Mouse (Mus musculus) embryo, embryonic 10.5 days (tissue): Measurements from ENCODE around the gene Adamtsl4.

Source experiments
- DNase-seq: peaks from one replicate; pipeline ENCODE4 v3.0.0-alpha.2; 2015; ENCODE audit warnings: low spot score

Adamtsl4 gene

DNA sequence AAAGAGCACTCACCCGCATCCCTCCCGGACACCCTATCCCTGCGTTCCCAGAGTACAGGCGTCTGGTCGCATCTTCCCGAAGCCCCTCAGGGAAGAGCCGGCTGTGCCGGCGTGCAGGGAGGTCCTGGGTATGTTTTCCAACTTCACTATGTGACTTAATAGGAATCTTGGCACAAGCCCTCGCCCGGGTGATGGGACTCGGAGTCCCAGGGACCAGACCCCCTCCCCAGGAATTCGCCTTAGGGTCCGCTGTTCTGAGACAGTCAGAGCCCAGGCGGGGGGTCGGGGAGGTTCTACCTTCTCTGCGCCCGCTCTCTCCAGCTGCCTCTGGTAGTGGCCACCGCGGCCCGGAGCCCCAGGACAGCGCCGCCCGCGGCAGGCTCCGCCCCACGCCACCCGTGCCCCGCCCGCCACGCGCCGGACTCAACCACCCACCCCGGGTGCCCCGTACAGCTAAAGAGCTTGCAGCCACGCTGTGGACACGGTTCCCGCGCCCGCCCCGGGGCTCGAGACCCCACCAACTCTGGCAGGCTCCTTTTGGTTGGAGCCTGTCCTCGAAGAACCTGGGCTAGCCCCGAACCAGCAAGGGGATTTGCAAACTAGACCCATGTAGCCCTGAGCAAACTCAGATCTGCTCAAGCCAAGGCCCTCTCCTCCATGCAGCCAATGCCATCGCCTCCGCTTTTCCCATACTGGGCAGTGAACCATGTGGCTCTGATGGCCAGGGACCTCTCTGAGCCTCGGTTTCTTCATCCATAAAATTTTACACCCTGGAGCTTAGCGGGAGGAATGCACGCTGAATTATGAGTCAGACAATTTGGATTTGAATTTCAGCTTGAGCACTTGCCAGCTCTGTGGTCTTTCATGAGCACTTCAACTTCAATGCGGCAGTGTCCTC, at the start of gene Adamtsl4:
TSS of gene Adamtsl4 (minus strand) at position 394 of the 898 bp plus-strand sequence.
- peak; percentile 76 for DNase-seq

DNA sequence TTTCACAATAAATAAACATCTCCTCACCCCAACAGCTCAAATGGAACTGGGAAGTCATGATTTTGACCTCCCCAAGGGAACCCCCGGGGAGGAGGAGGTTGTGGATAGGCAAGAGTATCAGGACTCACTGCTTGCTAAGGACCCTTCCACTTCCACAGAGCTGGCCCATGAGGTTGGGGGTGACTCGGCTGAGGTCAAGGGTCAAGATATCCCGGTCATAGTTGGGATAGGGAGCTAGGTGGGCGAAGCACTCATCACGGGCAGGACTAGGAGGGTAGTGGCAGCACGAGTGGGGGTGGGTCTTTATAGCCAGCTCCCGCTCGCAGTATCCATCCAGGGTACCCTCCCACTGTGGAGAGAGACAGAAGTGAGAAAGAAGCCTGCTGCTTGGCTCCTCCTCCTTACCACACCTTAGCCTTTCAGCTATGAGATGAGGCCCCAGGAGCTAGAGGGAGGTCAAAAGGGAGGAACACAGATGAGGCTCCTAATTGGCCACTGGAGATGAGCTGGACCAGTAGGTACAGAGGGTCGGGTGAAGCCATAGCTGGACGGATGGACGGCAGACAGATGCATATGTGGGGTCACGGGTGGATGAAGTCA, 47.5 kb upstream of the Adamtsl4 start:
- no peak for DNase-seq

DNA sequence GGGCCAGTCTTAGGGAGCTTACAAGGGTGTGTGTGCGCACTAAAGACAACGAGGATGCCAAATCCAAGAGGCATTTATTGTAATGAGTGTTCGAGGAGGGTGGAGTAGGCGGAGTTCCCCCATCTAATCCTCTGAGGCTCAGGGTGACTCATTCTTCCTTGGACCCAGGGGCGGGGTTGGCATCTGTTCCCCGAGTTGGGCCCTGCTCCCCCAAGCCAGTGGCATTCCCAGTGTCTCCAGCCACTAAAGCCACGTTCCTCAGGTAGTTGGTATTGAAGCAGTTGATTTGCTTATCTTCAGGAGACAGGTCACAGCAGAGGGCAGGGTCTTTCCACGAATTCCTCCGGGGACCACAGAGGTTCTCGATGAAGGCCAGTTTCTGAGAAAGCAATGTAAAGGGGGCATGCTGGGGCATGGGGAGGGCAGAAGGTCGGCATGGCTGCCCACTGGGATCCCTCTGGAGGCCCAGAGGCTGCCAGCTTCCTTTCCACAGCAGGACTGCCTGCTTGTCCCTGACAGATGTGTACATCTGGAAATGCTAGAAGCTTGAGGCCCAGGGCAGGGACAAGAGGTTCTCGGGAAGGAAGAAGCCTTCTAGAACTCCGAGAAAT, 46.5 kb upstream of the Adamtsl4 start:
- DNase-seq = no peak

DNA sequence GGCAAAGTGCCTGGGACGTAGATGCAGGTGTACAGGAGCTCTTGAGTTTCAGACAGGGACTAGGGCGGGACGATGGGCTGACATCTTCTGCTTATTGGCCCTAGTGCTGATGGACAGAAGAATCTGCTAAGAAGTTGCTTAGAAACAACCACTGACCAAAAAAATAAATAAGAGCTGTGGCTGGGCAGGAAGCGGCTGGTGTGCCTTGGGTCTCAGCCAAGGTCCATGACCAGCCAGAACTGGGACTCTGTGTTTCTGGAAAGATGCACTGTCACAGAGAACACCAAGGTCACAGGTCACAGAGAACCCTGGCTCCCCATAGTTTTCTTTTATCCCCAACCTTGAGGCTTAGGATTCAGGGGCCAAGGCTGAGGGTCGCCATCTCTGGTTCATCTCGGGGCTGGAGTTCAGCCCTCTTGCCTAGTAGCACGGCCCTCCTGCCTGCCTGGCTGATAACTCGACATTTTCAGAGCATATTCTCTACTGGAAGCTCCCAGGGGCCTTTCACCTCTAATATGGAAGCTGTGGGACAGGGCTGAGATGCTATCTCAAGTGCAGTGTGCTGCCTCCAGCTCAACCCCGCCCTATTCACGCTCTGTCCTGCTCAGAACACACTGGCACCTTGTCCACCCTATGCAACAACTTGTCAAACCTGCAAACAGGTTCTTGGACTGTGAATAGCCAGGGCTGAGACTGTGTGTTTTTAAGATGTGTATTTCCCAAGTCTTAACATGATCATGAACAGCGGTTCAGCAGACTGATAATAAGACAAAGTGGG, 45.2 kb upstream of the Adamtsl4 start:
- DNase-seq = no peak

DNA sequence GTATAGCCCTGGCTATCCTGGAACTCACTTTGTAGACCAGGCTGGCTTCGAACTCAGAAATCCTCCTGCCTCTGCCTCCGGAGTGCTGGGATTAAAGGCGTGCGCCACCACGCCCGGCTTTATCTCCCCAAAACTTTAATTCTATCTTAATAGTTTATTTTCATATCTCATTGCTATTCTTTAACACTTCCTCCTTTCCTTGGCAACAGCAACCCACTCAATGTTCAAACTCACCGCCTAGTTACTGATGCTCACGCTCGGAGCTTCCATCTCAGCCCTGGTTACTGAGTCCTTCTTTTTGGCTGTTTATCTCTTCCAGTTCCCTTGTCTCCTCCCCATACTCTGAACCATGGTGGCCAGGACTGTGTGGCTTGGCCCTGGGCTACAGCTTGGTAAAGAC, 44.6 kb upstream of the Adamtsl4 start:
- DNase-seq = no peak

DNA sequence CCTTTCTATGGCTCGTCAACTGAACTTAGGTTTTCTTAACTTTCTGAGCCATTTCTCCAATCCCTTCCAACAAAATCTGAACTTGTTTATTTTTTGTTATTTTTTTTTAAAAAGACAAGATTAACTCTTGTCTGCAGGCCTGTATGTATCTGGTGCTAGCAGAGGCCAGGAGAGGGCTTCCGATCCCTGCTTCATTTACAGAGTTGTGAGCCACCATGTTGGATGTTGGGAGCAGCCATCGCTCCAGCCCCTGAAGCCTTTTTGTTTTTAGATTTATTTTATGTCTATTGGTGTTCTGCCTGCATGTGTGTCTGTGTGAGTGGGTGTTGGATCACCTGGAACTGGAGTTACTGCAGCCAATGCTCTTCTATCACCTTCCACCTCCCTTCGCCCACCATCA, 44.1 kb upstream of the Adamtsl4 start:
- no peak for DNase-seq

DNA sequence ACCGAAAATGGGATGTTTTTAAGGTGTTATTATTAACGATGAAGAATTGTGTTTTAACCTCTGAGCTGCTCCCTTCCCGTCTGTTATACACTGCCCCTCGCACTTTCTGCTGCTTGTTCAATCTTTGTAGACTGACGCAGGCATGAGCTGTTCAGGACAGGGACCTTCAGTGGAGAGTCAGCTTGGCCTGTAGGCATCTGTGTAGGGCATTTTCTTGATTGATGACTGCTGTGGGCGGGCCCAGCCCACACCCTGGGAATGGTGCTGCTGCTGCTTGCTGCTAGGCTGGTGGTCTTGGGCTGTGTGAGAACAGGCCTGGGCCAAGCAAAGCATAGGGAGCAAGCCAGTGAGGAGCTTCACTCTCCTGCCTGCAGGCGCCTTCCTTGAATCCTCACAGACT, 42.7 kb upstream of the Adamtsl4 start:
- peak; percentile 37 for DNase-seq

DNA sequence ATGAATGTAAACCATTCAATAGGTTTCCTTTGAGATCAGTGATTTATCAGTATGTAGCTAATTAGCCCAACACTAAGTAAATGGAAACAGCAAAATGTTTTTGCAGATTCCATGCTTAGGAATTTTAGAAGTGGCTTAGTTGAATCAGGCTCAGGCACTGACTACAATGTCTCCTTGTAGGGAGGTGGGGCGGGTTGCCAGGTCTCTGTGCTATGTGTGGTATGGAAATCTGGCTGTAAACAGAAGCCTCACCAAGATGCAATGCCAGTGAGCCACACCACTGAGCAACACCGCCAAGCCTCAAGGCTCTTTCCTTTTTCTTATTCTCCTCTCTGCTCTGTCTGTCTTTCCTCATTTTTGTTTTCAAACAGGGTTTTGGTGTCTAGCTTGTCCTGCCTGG, 41.2 kb upstream of the Adamtsl4 start:
- DNase-seq = no peak

DNA sequence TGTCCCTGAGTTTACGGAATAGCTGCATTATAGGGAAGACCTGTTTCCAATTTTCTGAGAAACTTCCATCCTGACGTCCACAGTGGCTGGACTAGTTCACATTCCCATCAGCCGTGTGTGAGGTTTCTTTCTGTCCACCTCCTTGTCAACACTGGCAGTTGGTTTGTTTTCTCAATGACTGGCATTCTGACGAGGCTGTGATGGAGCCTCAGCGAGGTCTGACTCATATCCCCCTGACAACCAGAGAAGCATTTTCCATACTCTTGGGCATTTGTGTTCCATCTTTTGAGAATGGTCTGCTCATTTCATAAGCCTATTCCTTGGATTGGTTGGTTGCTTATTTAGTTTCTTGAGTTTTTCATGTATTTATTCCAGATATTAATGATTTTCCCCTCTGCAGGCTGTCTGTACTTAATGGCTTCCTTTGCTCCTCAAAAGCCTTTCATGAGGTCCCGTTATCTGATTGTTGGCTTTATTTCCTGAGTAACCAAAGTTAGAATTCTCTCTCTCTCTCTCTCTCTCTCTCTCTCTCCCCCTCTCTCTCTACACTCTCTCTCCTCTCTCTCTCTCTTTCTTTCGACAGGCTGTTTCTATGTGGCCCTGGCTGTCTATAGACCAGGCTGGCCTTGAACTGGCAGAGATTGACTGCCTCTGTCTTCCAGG, 39.1 kb upstream of the Adamtsl4 start:
- DNase-seq = no peak

DNA sequence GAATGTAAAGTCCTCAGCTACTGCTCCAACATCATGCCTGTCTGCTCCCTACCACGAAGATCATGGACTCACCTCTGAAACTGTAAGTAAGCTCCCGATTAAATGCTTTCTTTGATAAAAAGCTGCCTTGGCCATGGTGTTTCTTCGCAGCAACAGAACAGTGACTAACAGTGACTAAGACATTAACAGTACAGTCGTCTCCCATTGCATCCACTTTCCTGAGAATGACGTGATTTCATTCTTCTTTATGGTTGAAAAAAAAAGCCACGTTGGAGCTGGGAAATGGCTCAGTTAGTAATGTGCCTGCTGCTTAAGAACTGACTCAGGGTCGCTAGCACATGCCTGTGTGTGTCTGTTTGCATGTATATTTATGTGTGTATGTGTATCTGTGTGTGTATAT, 38.1 kb upstream of the Adamtsl4 start:
- no peak for DNase-seq

DNA sequence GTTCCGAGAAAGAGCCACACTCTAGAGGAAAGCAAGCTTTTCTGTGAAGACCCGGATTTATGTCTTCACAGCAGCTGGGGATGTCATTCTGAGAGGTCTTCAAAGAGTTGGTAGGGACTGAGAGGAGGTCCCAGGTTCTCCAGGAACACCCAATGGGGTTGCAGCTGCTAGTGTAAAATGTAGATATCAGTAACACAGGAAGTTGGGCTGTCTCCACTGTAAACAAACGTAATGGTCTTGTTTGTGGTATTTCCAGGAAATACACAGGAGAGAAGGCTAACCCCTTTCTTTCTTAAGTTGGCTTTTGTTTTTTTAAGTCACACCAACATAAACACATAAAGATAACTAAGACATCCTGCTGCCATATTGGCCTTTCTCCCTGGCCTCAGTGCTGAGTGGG, 34.7 kb upstream of the Adamtsl4 start:
- no peak for DNase-seq

DNA sequence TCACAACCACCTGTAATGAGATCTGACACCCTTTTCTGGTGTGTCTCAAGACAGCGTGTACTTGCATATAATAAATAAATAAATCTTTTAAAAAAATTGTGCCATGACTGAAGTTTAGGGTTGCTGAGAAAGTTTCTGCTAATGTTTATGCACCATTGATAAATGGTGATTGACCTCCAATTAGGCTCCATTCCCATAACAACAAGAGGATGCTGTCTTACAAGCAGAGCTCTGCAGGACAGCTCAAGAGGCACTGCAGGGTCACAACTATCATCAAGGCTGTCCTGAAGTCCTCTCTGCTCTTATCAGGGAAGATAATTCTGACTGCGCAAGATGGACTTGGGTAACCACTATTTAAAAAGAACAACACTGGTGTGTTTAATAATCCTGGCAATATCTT, 30.4 kb upstream of the Adamtsl4 start:
- DNase-seq = no peak

DNA sequence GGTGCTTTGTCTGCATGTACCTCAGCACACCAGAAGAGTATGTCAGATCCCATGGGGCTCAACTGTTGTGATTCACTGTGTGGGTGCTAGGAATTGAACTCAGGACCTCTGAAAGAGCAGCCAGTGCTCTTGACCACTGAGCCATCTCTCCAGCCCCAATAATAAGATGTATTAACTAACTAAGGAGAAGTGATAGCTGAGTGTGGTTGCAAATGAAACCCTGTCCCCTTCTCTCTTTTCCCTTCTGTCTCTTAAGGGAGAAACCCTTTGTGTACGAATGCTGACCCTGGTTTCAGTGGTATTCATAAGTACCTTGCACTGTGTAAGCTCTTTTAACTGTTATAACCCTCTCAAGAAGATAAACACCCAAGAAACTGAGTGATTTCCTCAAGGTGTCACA, 28.4 kb upstream of the Adamtsl4 start:
- no peak for DNase-seq

DNA sequence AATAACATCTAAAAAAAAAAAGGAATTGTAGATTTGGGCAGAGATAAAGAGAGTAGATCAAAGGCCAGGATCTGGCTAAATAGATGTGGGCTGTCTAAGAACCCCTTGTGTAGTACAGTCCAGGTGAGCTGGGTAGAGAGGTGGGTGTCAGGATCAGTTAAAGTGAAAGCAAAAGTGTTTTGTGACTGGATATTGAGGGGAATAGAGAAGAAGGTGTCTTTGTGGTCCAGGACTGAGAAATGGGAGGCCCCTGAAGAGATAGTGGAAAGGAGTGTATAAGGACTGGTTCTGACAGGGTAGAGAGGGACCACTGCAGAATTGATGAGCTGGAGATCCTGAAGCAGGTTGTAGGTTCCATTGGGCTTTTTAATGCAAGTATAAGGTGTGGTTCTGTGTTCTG, 22.2 kb upstream of the Adamtsl4 start:
- DNase-seq = no peak

DNA sequence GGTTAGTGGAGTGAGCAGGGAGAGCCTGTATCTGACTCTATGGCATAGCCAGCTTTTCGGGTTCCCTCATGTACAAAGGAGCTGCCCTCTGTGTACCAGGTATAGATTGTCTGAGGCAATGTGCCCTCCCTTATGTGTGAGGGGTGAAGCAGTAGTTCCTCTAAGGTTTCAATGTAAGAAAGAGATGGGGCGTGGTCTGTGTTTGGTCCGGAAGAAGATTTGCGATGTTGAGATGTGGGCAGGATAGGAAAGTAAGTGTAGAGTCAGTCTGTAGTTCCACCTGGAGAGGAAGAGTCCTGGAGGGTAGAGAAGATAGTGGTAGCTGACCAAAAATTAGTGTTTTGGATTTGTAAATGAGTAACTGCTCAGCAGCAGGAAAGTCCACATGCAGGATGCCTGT, 21.3 kb upstream of the Adamtsl4 start:
- DNase-seq = no peak

DNA sequence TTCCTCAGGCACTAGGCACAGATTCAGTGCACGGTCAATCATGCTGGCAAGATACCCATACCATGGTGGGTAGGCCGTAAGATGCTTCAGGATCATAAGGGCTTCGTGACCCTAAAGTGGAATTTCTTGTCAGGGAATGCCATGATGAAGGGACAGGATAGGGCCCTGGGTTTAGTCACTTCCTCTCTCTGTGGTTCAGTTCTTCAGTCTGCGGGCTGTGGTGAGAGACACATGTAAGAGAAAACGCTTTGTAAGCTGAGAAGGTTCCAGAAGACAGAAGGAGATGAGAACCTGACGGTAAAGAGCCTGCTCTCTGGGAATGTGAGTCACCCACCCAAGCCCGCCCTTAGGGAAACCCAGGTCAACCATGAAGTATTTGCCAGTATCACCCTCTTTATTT, 19.8 kb upstream of the Adamtsl4 start:
- no peak for DNase-seq

DNA sequence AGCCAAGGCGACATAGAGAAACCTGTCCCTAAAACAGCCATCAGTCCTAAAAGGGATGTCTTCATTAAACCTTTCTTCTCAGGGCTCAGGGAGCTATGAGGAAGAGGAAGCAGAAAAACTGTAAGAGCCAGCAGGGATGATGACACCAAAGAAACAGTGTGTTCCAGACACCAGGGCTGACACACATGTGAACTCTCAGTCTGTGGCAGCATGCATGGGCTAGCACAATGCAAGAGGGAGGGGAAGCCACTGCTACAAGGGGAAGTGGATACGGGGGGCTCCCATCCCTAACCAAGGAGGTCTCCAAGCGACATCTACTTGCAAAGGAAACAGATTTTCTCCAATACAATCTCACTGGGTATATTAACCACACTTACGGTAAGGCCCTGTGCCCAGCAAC, 18.6 kb upstream of the Adamtsl4 start:
- no peak for DNase-seq

DNA sequence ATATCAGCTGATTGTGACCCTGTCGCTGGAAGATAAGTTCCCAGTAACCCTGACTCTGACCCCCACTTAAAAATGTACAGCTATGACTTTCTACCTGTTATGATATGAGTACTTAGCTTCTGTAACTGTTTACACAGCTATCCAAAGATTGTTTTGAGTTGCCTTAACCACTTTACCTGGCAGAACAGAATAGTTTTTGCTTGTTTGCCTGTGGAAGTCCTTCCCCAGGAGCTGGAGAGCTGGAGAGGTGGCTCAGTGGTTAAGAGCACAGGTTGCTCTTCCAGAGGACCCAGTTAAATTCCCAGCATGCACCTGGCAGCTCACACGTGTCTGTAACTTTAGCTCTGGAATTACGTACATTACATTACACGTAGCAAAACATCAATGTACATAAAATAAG, 16.9 kb upstream of the Adamtsl4 start:
- no peak for DNase-seq

DNA sequence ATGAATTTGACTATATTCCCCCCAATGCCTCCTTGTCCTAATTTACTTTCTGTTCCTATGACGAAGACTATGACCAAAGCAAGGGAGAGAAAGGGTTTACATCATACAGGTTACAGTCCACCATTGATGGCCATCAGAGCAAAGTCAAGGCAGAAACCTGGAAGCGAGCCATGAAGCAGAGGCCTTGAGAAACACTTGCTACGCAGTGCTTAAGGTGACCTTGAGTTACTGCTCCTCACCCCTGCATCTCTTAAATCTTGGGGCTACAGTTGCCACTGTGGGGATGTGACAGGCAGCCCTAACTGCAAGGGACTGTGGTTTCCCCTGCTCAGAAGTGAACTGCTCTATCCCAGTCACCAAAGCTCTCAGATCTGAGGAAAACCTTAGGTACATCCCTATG, 15.6 kb upstream of the Adamtsl4 start:
- DNase-seq = no peak

DNA sequence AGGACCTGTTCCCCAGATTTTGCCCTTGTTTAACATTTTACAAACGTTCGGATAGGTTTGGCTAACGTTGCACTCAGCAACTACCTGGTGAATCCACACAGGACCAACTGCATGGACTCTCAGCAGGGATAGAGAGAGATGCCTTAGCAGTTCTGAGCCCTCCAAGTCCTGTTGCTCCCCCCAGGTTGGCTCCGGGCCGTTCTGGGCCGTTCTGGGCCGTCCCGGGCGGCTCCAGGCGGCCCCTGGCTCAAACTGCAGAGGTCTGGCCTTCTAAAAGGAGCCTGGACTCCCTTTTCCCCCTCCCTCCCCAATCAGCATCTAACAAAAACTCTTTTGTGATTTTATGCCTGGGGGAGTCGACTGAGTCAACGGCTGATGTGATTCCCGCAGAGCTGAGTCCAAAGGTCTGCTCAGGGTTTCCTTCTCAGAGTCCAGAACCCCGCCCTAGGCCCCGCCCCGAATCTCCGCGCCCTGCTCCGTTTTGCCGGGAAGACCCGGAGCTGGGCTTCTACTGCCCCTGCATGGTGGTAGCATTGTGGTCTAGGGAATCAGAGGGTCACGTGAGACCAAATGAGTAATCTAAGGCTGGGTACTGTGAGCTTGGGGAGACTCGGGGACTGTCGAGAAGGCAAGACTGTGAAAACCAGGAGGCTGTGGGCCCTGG, 14.3 kb upstream of the Adamtsl4 start:
- peak; percentile 89 for DNase-seq

DNA sequence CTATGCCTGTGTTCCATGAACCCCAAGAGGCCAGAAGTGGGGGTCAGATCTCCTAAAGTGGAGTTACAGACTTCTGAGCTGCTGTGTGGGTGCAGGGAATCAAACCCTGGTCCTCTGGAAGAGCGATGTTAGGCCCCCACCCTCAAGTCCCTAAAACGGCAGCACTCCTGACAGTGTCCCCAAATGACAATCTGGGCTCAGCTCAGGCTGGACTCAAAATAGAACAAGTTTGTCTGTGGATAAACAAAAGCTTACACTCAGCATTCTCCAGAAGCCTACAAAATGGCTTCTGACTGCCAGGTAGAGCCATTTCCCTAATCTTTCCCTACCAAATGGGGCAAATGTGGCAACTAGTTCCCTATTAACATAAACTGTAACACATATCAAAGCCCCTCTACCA, 13.4 kb upstream of the Adamtsl4 start:
- no peak for DNase-seq
